Mouse (Mus musculus) urinary bladder, postnatal 14 days (tissue): ENCODE results near the gene Chsy1.

Experiments used
- DNase-seq: peaks from one replicate; pipeline ENCODE4 v3.0.0; 2021; ENCODE audit warnings: low spot score

Chsy1 gene

GRCm38 (mm10) chr7:66140095-66140494 is 30.8 kb downstream of the Chsy1 start:
- no peak for DNase-seq

GRCm38 (mm10) chr7:66140923-66141570 is 31.7 kb downstream of the Chsy1 start:
- no peak for DNase-seq

GRCm38 (mm10) chr7:66142514-66142913 is 33.2 kb downstream of the Chsy1 start:
- no peak for DNase-seq

- DNase-seq: no peak
Observed at GRCm38 (mm10) chr7:66144543-66144942, 35.2 kb downstream of the Chsy1 start.

- no peak for DNase-seq
Observed at GRCm38 (mm10) chr7:66147156-66147555, 37.8 kb downstream of the Chsy1 start.

- no peak for DNase-seq
Observed at GRCm38 (mm10) chr7:66147816-66148215, 38.5 kb downstream of the Chsy1 start.

GRCm38 (mm10) chr7:66149506-66149905 is 40.2 kb downstream of the Chsy1 start:
- no peak for DNase-seq

GRCm38 (mm10) chr7:66150411-66150810 is 41.1 kb downstream of the Chsy1 start:
- no peak for DNase-seq

- DNase-seq: no peak
Observed at GRCm38 (mm10) chr7:66157413-66157812, 48.1 kb downstream of the Chsy1 start.

GRCm38 (mm10) chr7:66157861-66158415 is 48.6 kb downstream of the Chsy1 start:
- DNase-seq: no peak

GRCm38 (mm10) chr7:66158616-66159129 is 49.4 kb downstream of the Chsy1 start:
- DNase-seq: no peak

- DNase-seq: no peak
Observed at GRCm38 (mm10) chr7:66159961-66160360, 50.6 kb downstream of the Chsy1 start.

- no peak for DNase-seq
Observed at GRCm38 (mm10) chr7:66161836-66162235, 52.5 kb downstream of the Chsy1 start.

GRCm38 (mm10) chr7:66162489-66162888 is 53.2 kb downstream of the Chsy1 start:
- DNase-seq: no peak

GRCm38 (mm10) chr7:66162981-66163380 is 53.7 kb downstream of the Chsy1 start:
- no peak for DNase-seq

GRCm38 (mm10) chr7:66164427-66165031 is 55.2 kb downstream of the Chsy1 start:
- no peak for DNase-seq

GRCm38 (mm10) chr7:66165036-66165798 is 55.9 kb downstream of the Chsy1 start:
- DNase-seq: no peak

GRCm38 (mm10) chr7:66168877-66169276 is 59.6 kb downstream of the Chsy1 start:
- no peak for DNase-seq

GRCm38 (mm10) chr7:66169476-66169875 is 60.2 kb downstream of the Chsy1 start:
- no peak for DNase-seq

GRCm38 (mm10) chr7:66170802-66171505 is 61.6 kb downstream of the Chsy1 start:
- no peak for DNase-seq

GRCm38 (mm10) chr7:66175738-66176137 is 66.4 kb downstream of the Chsy1 start:
- no peak for DNase-seq

GRCm38 (mm10) chr7:66176256-66176655 is 66.9 kb downstream of the Chsy1 start:
- DNase-seq: no peak
